Mouse (Mus musculus) ovary, postnatal 14 days (tissue): ENCODE results near the gene Commd9.

Experiments used
- DNase-seq: peaks from one replicate; pipeline ENCODE4 v3.0.0; 2022; ENCODE audit warnings: low spot score

Commd9 gene

DNA sequence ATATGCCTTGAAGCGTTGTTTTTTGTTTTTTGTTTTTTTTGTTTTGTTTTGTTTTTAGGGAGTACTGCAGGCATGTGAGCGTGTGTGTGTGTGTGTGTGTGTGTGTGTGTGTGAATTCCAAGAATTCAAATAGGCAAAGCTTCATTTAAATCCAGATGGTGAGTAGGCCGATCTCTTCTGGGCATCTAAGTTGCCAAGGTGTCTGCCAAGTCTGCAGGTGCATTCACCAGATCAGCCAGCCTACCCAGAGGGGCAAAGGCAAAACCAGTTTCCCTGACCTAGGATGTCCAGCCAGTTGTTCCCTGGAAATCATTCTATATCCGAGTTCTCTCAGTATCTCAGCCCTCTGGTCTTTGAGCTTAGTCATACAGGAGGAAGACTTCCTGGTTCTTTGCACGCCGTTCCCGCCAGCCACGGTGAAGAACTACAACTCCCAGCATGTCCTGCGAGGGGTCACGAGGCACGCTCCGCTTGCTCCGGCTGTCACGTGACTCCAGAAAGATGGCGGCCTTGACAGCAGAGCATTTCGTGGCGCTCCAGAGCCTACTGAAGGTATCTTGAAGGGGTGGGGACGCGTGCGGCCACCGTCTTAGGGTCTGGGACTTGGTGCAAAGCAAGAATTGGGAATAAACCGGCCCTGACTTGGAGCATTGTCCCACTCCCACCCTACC, at the start of gene Commd9:
Gene Commd9 (plus strand): TSS at position 480 of the 671 bp plus-strand sequence.
- peak; percentile 87 for DNase-seq

GRCm38 (mm10) chr2:101842756-101843155, 43.3 kb upstream of the Commd9 start:
- DNase-seq: no peak

- no peak for DNase-seq
Measured at GRCm38 (mm10) chr2:101854792-101855191, 31.3 kb upstream of the Commd9 start.

GRCm38 (mm10) chr2:101856174-101856573, 29.9 kb upstream of the Commd9 start:
- DNase-seq: no peak

- no peak for DNase-seq
Measured at GRCm38 (mm10) chr2:101860920-101861485, 25.0 kb upstream of the Commd9 start.

DNA sequence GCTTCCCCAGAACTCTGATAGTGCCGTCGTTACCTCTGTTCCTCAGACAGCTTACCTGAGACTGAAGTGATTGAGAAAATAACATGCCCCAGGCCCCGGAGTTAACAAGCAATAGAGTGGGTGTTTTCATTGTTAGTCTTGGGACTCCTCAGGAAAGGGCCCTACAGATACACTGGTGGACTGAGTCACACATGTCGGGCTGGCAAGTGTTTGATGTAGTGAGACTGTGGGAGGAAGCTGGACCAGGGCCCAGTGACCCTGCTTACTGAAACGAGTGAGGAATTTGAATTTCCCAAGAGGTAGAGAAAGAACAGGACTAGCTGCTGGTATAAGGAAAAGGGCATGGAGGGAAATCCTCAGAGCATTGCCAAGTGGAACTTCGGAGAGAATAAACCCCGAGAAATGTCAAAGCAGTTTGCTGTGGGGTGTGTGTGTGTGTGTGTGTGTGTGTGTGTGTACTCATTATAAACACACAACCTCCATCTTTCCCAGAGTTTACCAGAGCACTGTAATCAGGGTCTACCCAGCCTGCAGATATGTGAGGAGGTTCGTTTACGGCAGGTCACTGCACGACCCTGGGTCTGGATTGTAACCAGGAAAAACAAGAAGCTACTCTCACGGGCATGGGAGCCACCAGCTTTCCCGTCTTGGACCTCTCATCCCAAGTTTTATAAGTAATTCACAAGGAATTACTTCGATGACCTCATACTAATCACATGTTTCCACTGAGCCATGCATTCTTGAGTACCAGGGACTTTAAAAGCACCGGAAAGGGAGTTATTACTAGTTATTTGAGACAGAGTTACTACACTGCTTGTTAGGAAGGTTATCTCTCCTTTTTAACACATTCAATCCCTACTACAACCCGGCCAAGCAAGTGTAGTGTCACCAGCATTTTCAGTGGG, 23.6 kb upstream of the Commd9 start:
- DNase-seq: peak; percentile 32

- no peak for DNase-seq
Measured at GRCm38 (mm10) chr2:101868683-101869082, 17.4 kb upstream of the Commd9 start.

- DNase-seq: peak; percentile 52
Measured at GRCm38 (mm10) chr2:101871179-101871578, 14.9 kb upstream of the Commd9 start.

DNA sequence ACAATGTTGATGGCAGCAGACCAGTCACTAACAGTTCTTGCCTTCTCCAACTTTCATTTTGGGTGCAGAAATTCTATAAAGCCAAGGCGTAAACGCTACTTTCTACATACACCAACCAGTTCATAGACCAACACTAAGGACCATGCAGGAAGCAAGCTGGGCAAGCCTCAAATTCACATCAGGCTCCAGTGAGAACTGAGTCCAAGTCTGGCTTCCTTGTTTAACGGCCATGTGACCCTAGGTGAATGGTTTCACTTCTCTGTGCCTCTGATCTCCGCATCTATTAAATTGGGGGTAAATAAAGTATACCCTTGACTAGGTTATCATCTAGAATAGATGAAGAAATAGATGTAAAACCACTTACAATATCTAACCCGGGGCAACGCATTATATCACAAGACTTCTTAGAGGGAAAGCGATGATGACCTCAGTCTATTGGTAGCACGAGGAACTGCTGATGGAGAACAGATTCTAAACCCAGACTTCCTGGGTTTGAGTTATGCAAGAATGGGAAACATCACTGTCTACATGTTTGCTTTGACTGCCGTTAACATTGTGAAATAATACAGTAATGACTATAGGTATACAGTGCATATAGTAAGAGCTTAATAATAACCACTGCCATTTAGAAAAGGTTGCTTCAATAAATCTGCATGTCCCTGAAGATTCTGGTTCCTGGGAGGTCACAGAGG, 4.4 kb upstream of the Commd9 start:
- DNase-seq: no peak

GRCm38 (mm10) chr2:101882998-101883397, 3.0 kb upstream of the Commd9 start, which contains the start of gene Prr5l:
Gene Prr5l (minus strand): TSS chr2:101883027.
- no peak for DNase-seq

DNA sequence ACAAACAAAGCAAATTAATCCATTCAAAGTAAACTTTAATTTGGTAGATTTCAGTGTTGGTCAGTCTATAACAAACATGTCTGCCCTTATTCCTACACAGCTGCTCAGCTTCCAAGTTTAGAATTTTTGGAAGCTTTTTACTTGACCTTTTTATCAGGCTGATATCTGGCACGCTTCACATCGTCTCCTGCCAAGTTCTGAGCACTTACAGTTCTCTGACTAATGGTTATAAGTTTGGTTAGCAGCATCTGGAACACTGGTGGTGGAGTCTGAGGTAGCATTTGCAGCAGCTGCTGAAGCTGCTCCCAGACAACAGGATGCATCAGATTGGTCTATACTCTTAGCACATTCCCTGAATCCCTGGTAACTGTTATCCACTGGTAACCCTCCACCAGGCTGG, 1.8 kb upstream of the Commd9 start:
- no peak for DNase-seq

- DNase-seq: no peak
Measured at GRCm38 (mm10) chr2:101888886-101889285, 2.8 kb downstream of the Commd9 start.

DNA sequence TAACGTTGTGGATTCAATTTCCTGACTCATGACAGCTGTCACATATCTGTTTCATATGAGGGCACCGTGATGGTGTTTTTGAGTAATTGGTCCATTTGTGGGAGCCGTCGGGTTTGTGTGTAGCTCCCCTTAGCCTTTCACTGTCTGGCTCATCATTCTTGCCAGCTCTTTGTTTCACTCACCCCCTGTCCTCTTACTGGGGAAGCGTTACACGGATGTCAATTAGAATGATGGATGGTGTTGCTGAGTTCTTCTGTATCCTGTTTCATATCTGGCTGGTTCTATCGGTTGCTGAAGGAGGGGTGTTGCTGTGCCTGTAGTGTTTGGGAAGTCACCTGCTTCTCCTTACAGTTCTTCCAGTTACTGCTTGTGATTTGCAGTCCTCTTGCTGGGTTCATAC, 5.1 kb downstream of the Commd9 start:
- no peak for DNase-seq

DNA sequence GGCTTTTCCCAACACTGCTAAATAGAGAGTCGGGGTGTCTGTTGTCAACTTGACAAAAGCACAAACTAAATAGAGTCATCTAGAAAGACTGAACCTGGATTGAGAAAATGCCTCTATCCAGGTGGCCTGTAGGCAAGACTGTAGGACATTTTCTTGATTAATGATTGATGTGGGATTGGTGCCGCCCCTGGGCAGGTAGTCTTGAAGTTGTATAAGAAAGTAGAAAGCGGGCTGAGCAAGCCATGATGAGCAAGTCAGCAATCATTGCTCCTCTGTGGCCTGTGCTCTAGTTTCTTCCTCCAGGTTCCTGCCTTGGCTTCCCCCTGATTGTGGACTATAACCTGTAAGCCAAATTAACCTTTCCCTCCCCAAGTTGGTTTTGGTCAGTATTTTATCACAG, 8.1 kb downstream of the Commd9 start:
- no peak for DNase-seq

GRCm38 (mm10) chr2:101896425-101897204, 10.6 kb downstream of the Commd9 start:
- DNase-seq: no peak

- DNase-seq: no peak
Measured at GRCm38 (mm10) chr2:101902196-101902595, 16.1 kb downstream of the Commd9 start.

DNA sequence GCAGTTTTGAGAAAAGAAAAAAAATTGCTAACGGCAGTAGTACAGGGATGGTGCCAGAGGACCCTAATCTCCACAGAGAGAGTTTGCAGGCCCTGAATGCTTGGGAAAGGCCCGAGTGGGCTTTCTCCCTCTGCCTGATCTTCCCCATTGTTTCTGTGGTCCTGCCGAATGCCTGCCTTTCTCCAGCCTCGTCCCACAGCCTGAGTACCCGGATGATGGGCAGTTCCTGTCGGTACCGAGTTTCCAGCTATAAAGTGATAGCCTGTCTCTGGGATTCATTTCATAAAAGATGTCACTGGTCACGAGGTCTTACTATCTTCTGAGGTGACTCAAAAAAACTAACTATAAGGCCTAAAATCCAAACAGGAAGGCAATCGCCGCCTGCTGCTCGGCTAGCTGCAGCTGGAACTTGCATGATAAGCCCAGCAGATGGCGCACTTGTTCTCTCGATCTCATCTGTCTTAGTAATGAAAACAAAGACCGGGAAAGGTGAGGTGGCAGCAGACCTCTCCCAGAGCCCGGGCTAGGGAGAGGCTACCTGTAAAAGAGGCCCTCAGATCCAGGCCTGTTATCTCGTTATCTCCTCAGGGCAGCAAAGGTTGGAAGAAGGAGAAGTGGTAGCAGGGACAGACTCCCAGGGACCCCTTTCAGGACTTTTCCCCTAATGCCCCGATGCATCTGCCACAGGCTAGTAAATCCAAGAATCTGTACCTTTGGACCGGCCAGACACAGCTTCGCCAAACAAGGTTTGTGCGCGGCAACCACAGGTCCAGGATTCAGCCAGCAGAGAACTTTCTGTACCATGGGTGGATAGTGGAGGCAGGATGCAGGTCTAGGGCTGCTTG, 19.7 kb downstream of the Commd9 start:
- DNase-seq: peak; percentile 68

DNA sequence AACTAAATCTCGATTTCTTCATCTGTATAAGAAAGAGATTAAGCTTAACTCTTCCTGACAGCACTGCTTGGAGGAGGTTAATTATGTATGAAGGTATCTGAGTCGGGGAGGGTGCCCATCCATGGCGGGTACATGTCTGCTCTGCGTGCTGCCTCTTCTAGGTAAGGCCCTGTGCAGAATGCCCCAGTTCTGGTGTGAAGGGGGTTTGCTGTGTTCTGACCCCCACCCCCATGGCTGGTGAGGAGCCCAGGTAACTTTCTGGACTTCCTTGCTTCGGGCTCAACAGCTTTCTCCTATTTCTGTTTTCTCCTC, 20.3 kb downstream of the Commd9 start:
- DNase-seq: no peak

GRCm38 (mm10) chr2:101907386-101908022, 21.5 kb downstream of the Commd9 start:
- no peak for DNase-seq

- DNase-seq: no peak
Measured at GRCm38 (mm10) chr2:101908773-101909172, 22.7 kb downstream of the Commd9 start.
